Mouse (Mus musculus): ENCODE data around the gene Hoxd3.

Gene Hoxd3

GRCm38 (mm10) chr2:74711721-74712621, at the start of gene Hoxd3, which contains the start of gene Hoxd4:
Hoxd3 (plus strand) TSS chr2:74711927.
Hoxd4 (plus strand) TSS chr2:74711929.
- DNase-seq: no peak

GRCm38 (mm10) chr2:74663291-74663925, 48.3 kb upstream of the Hoxd3 start:
- DNase-seq: peak in 1 of 2 experiments; percentile 25

DNA sequence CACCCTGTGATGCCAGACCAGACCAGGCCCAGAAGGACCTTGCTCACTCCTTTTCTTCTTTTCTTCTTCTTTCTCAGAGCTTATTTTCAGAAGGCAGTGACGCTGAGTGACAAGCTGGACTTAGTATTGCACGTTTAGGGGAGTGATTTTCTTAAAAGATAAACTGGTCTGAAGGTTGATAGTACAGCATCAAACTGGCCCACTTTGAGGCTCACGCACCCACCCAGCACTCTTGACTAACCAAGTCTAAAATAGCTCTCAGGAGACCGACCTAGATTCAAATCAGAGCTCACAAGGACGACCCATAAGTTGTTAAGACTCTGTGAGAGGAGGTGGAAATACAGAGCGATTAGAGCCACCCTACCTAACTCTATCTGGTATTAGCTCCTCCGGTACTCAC, 45.3 kb upstream of the Hoxd3 start:
- DNase-seq: no peak

- no peak for DNase-seq
These were observed 44.4 kb upstream of the Hoxd3 start for GRCm38 (mm10) chr2:74667191-74667841.

GRCm38 (mm10) chr2:74667842-74668357, 43.8 kb upstream of the Hoxd3 start, which contains the start of gene Hoxd13:
Hoxd13 (plus strand) TSS chr2:74668310.
- no peak for DNase-seq

DNA sequence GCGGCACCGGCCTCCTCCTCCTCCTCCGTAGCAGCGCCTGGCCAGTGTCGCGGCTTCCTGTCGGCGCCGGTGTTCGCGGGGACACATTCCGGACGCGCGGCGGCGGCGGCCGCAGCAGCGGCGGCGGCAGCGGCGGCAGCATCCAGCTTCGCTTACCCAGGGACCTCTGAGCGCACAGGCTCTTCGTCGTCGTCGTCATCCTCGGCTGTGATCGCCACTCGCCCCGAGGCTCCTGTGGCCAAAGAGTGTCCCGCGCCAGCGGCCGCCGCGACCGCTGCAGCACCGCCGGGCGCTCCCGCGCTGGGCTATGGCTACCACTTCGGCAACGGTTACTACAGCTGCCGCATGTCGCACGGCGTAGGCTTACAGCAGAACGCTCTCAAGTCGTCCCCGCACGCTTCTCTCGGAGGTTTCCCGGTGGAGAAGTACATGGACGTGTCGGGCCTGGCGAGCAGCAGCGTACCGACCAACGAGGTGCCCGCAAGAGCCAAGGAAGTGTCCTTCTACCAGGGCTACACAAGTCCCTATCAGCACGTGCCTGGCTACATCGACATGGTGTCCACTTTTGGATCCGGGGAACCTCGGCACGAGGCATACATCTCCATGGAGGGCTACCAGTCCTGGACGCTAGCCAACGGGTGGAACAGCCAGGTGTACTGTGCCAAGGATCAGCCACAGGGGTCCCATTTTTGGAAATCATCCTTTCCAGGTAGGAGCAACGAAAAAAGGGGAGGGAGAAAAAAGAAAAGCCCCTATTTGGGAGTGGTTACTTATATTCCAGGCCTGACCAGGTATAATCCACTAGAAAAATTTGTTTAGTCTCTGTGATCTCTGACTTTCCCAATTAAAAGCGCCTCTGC, 43.1 kb upstream of the Hoxd3 start:
- DNase-seq: no peak

DNA sequence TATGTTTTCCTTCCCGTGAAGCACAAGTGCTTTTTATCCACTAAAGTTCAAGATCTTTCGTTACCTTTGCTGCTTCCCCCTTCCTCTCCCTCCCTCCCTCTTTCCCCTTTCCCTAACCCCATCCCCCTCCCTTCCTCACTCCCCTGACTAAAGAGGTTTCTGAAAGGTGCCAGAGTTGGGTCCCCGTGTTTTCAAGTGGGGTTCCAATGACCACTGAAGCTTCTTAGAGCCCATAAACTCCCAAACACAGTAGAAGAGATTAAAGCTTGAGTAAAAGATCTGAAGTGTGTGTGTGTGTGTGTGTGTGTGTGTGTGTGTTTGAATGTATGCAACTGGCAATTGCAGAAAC, 42.5 kb upstream of the Hoxd3 start:
- no peak for DNase-seq

DNA sequence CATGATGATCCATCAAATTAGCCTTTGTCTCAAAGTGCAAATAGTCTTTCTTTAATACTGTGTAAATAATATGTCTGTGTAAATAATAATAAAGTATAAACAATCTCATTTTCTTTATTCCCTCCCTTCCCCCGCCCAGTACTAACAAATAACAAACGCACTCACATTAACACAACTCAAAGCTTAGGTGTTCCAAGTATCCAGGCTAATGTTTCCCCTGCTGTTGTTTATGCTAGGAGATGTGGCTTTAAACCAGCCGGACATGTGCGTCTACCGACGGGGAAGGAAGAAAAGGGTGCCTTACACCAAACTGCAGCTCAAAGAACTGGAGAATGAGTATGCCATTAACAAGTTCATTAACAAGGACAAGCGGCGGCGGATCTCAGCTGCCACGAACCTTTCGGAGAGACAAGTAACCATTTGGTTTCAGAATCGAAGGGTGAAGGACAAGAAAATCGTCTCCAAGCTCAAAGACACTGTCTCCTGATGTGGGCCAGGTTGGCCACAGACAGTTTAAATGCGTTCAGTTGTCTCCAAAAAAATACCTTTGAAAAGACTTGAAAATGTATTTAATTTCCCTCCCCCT, 42.0 kb upstream of the Hoxd3 start:
- DNase-seq: no peak

DNA sequence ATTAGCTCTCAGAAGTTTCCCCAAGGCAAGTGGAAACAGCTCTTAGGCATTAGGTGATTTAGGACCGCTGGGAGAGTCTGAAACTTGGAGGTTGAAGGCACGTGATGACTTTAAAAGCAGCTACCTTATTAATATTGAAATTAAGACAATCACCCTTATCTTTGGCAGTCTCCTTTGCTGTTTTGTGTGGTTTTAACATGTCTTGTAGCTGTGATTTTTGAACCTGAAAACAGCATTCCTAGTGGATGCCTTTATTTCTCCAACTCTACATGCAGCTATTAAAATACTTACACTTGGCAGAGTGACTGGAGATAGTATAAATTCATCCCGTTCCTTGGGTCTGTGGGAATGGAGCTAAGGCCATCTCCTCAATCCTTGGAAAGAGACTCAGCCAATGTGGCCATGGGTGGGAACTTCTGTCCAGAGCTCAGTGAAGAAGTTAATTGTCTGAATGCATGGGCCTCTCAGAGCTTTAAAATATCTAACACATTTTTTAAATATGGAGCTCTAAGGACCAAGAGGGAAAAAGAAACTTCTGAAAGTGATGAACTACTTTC, 41.0 kb upstream of the Hoxd3 start:
- no peak for DNase-seq

DNA sequence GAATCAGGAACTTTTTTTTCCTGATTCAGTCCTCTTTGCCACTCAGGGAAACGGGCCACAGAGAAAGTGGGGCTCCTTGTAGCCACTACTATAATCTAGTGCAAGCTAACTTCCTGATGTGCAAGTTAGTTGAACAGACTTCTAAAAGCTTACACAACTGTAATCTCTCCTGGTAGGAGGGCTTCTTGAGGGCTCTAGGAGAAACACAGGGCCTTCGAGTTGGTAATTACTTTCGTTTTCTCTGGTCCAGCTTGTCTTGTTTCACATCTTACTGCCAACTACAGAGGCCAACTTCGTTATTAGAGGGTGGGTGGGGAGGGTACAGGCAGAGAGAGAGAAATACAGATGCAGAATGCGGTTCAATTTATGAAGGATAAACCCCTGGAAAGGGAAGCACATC, 39.9 kb upstream of the Hoxd3 start:
- no peak for DNase-seq

DNA sequence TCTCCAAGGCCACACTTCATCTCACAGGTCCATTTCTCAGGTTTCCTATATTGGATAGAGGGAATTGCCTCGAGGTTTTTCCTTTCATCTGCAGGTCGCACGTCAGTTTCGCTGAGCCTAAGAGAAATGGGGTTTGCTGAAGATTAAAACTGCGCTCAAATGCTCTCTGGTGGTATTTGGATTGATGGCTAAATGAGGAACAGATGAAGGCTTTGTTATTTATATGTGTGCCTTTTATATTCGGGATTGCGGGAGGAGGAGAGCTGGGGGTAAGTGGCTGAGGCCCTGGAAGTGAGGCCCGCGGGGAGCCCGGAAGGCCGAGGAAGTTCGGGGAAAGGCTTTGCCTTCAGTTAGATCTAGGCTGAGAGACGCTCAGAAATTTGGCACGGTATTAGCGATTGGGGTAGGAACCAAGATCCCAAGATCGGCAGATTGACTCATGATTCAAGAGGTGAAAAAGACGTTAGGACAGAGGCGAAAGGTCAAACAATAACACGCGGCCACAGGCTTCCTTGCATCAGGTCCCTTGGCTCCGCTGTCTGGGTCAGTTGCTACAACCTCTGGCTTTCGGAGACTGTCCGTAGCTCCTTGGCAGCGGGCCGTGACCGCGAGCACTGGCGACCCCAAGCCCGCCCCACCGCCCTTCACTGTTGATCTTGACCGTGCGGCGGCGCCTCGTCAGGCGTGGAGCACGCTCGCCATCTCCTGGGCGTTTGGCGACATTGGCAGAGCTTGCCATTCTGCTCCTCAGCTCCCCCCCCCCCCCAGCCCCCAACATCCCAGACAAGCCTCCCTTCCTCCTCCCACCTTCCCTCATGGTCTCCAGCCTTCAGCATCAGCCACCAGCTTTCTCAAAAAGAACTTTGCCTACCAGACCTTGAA, 39.0 kb upstream of the Hoxd3 start:
- peak; percentile 29 to 48 for DNase-seq

DNA sequence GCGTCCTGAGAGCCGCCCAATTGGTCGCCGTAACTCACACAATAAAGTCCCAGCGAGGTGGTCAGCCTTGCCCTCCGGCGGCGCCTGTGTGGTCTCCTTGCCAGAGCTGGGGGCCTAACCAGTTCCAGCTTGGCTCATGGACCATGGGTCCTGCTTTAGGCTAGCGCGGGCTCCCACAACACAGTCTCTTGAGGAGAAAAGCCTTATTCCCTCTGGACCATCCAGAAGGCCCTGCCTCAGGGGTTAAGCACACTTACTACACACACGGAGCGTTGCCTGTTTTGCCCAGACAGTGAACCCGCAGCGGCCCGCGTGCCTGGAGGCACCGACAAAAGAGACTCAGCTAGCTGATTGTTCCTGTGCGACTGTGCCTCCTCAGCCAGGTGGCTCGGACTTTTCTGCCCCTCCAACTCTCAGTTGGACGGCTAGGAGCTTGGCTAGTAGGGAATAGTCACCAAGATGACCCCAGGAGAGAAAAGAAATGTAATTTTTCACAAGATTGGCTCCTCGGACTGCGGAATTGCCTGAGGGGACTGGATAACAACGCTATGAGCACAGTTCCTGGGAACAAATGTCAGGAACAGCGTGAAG, 37.8 kb upstream of the Hoxd3 start:
- DNase-seq: no peak

DNA sequence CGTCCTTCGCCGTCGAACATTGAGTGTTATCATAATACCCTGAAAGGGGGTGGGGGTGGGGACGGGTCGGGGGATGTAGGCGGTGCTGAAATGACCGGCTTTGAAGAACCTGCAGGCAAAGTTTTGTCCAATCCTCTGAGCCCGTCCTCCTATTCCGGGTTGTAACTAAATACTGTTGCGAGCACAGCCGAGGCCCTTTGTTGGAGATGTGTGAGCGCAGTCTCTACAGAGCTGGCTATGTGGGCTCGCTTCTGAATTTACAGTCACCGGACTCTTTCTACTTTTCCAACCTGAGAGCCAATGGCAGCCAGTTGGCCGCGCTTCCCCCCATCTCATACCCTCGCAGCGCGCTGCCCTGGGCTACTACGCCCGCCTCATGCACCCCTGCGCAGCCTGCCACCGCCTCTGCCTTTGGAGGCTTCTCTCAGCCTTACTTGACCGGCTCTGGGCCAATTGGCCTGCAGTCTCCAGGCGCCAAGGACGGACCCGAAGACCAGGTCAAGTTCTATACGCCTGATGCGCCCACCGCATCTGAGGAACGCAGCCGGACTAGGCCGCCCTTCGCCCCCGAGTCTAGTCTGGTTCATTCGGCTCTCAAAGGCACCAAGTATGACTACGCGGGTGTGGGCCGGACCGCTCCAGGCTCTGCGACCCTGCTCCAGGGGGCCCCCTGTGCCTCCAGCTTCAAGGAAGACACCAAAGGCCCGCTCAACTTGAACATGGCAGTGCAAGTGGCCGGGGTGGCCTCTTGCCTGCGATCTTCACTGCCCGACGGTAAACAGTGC, 36.7 kb upstream of the Hoxd3 start, which contains the start of gene Hoxd12:
Gene Hoxd12, plus strand, starts transcription at position 133 of the 785 bp plus-strand sequence.
- DNase-seq: no peak

DNA sequence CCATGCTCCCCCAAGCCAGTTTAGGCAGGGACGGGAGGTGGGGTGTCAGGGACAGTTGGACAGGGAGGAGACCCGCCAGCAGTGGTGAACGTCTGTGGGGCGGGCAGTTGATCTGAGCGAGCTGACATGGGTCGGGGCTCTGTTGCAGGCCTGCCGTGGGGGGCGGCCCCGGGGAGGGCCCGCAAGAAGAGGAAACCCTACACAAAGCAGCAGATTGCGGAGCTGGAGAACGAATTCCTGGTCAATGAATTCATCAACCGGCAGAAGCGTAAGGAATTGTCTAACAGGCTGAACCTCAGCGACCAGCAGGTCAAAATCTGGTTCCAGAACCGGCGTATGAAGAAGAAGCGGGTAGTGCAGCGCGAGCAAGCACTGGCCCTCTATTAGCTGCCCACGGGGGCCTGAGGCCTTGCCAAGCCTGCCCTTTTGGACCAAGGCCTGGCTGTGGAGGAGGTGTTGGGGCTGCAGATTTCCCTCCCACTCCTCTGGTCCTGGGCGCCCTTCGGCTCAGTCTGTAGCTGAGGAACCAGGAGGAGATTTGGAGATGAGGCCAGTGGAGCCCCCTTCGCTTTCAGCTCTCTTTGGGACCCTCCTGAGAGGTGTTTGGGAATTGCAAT, 36.0 kb upstream of the Hoxd3 start:
- no peak for DNase-seq

GRCm38 (mm10) chr2:74676376-74677052, 35.2 kb upstream of the Hoxd3 start:
- DNase-seq: no peak

DNA sequence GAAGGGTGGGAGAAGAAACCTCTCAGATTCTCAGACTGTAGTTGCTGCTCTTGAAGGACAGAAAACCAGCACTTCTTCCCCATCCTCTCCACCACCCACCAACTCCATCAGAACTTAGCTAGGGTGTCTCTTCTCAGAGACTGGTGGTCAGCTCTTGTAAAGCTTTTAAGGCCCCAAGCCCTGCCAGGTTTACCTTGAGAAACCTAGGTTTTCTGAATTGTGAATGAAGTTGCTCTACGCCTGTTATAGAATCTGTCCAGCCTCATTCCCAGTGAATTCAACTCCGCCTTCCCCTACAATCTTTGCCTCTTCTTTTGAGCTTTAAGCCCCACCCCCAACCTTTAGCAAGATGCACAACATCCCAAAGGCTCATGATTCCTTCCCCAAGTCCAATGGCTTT, 34.6 kb upstream of the Hoxd3 start:
- DNase-seq: no peak

- no peak for DNase-seq
These were observed 32.7 kb upstream of the Hoxd3 start, which contains the start of gene Hoxd11 for GRCm38 (mm10) chr2:74678891-74679595. Hoxd11 (plus strand) TSS chr2:74679557.

GRCm38 (mm10) chr2:74679596-74679971, 32.1 kb upstream of the Hoxd3 start:
- DNase-seq: no peak

All from cerebellum, adult 18-20 months (tissue).